Mouse (Mus musculus): ENCODE data around the gene Flnb.

GRCm38 (mm10) chr14:7989371-7989770, 171.6 kb downstream of the Flnb start:
- TF ChIP-seq CTCF (IDR thresholded peaks at IDR 0.05; ENCODE audit: borderline replicate concordance, extremely low read depth, insufficient read depth, insufficient read length) = no peak
- no peak for TF ChIP-seq POLR2A (IDR thresholded peaks at IDR 0.05; ENCODE audit: borderline replicate concordance, extremely low read depth, insufficient read depth, insufficient read length, poor library complexity, severe bottlenecking)
